Mouse (Mus musculus) C2C12 (cell line): ENCODE results near the gene Mblac1.

Experiments used
- CEBPB ChIP-seq: IDR thresholded peaks from one replicate; pipeline ENCODE4 v1.6.1; 2011; ENCODE audit warnings: low read depth, mild to moderate bottlenecking, control low read depth, moderate library complexity
- USF1 ChIP-seq: IDR thresholded peaks from one replicate; pipeline ENCODE4 v1.6.1; 2011; ENCODE audit warnings: low read depth, mild to moderate bottlenecking, control low read depth, moderate library complexity

DNA sequence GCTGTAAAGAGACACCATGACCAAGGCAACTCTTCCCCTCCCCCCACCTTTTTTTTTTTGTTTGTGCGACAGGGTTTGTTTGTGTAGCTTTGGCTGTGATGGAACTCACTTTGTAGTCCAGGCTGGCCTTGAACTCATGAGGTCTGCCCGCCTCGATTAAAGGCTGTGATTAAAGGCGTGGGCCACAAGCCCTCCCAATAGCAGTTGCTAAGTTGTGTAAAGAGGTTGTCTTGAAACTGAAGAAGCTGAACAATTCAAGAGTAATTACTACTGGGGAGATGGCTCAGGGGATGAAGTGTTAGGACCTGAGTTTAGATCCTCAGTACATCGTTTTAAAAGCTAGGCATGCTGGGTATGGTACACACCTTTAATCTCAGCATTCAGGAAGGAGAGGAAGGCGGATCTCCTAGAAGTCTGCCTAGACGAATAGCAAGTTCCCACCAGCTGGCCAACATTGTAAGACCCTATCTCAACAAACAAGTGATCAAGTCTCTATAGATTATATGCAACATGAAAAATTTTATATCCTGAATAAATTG, 33.8 kb upstream of the Mblac1 start:
- TF ChIP-seq CEBPB (no peak), USF1 (no peak)
